Mouse (Mus musculus) heart, postnatal 10 days (tissue): ENCODE data around the gene Met. TPM values are rescaled to one million over a fixed set of nuclear protein-coding genes. Genes with fewer than 3 reads are reported as not detected.

ENCODE experiments used
- DNase-seq, 2 experiments: peaks; one replicate each; pipeline ENCODE4 v3.0.0; 2021
- intact Hi-C: fragments of 180-260 bp; cut with DNase I; formaldehyde crosslinking; loops from one replicate; pipeline ENCODE4 v1.15.1; 2025
- total RNA-seq, 2 experiments: library from RNA; stranded (reverse); gene quantifications; 2 replicates each; pipeline ENCODE4 v1.2.3; 2021

Met gene
- total RNA-seq, 2 experiments from 2014 or later, result 3.1 to 4.7 TPM

- intact Hi-C loops, result no loop called here
- DNase-seq, result no peak
Observed at GRCm38 (mm10) chr6:17546341-17546740, 82.7 kb downstream of the Met start.

- intact Hi-C loops, result no loop called here
Observed at GRCm38 (mm10) chr6:17546825-17547224, 83.2 kb downstream of the Met start.

GRCm38 (mm10) chr6:17548786-17549185 lies 85.2 kb downstream of the Met start:
- intact Hi-C loops, result no loop called here
- no peak for DNase-seq

More at GRCm38 (mm10) chr6:17546825-17547224, 83.2 kb downstream of the Met start:
- DNase-seq, result peak; percentile 53 to 54

GRCm38 (mm10) chr6:17549645-17550044 lies 86.0 kb downstream of the Met start:
- DNase-seq, result no peak
- intact Hi-C loops, result no loop called here

- no peak for DNase-seq
- intact Hi-C loops, result no loop called here
Observed at GRCm38 (mm10) chr6:17554263-17554662, 90.7 kb downstream of the Met start.

- intact Hi-C loops, result no loop called here
- no peak for DNase-seq
Observed at GRCm38 (mm10) chr6:17554757-17555156, 91.2 kb downstream of the Met start.

- DNase-seq, result no peak
- intact Hi-C loops, result no loop called here
Observed at GRCm38 (mm10) chr6:17555719-17556118, 92.1 kb downstream of the Met start.

- intact Hi-C loops, result no loop called here
- peak; percentile 32 to 40 for DNase-seq
Observed at GRCm38 (mm10) chr6:17559657-17560056, 96.1 kb downstream of the Met start.

GRCm38 (mm10) chr6:17561347-17561746 lies 97.7 kb downstream of the Met start:
- DNase-seq, result no peak
- intact Hi-C loops, result no loop called here

GRCm38 (mm10) chr6:17561886-17562285 lies 98.3 kb downstream of the Met start:
- intact Hi-C loops, result no loop called here
- DNase-seq, result no peak

GRCm38 (mm10) chr6:17562472-17563088 lies 99.0 kb downstream of the Met start:
- intact Hi-C loops, result no loop called here
- DNase-seq, result no peak

- intact Hi-C loops, result no loop called here
- no peak for DNase-seq
Observed at GRCm38 (mm10) chr6:17568702-17569352, 105.2 kb downstream of the Met start.

GRCm38 (mm10) chr6:17573227-17573626 lies 109.6 kb downstream of the Met start:
- intact Hi-C loops, result no loop called here
- DNase-seq, result peak in 1 of 2 experiments; percentile 17

GRCm38 (mm10) chr6:17573732-17574131 lies 110.1 kb downstream of the Met start:
- intact Hi-C loops, result no loop called here
- no peak for DNase-seq

GRCm38 (mm10) chr6:17578092-17578760 lies 114.6 kb downstream of the Met start:
- intact Hi-C loops, result no loop called here
- DNase-seq, result no peak

GRCm38 (mm10) chr6:17580349-17580748 lies 116.7 kb downstream of the Met start:
- no peak for DNase-seq
- intact Hi-C loops, result no loop called here

GRCm38 (mm10) chr6:17583982-17584381 lies 120.4 kb downstream of the Met start:
- peak; percentile 67 to 71 for DNase-seq
- intact Hi-C loops, result no loop called here

GRCm38 (mm10) chr6:17589049-17589952 lies 125.7 kb downstream of the Met start:
- intact Hi-C loops, result loop anchor here (1.0 to 5.0 kb wide), 4 partner anchors 125 to 562 kb away; no protein-coding TSS in a partner anchor
- peak; percentile 83 to 88 for DNase-seq

- DNase-seq, result no peak
- intact Hi-C loops, result loop anchor here (1.0 to 5.0 kb wide), 4 partner anchors 126 to 563 kb away; no protein-coding TSS in a partner anchor
Observed at GRCm38 (mm10) chr6:17589953-17590627, 126.5 kb downstream of the Met start.

- intact Hi-C loops, result no loop called here
- DNase-seq, result no peak
Observed at GRCm38 (mm10) chr6:17593971-17594370, 130.4 kb downstream of the Met start.
